Mouse (Mus musculus) hindbrain, embryonic 10.5 days (tissue): Measurements from ENCODE around the gene Ptgdr2. TPM values are rescaled to one million over a fixed set of nuclear protein-coding genes. Genes with fewer than 3 reads are reported as not detected.

Source experiments
- DNase-seq: peaks from one replicate; pipeline ENCODE4 v3.0.0-alpha.2; 2017; ENCODE audit warnings: low spot score
- H3K27ac ChIP-seq: fragments of 300-500 bp; sonication (generic); 2 replicates; pipeline ENCODE4 v1.5.1; 2016; ENCODE audit warnings: mild to moderate bottlenecking, moderate library complexity
- H3K27me3 ChIP-seq: fragments of 300-500 bp; sonication (generic); 2 replicates; pipeline ENCODE4 v1.6.1; 2016; ENCODE audit warnings: mild to moderate bottlenecking; ENCODE audit not compliant: poor library complexity, insufficient read depth, severe bottlenecking
- H3K36me3 ChIP-seq: fragments of 300-500 bp; sonication (generic); 2 replicates; pipeline ENCODE4 v1.6.1; 2016; ENCODE audit warnings: mild to moderate bottlenecking, moderate library complexity
- H3K4me1 ChIP-seq: fragments of 300-500 bp; sonication (generic); replicated peaks from 2 replicates; pipeline ENCODE4 v1.6.1; 2016; ENCODE audit warnings: mild to moderate bottlenecking
- H3K4me3 ChIP-seq: fragments of 300-500 bp; sonication (generic); 2 replicates; pipeline ENCODE4 v1.5.1; 2016; ENCODE audit warnings: mild to moderate bottlenecking, moderate library complexity
- H3K9me3 ChIP-seq: fragments of 300-500 bp; sonication (generic); 2 replicates; pipeline ENCODE4 v1.6.1; 2016; ENCODE audit warnings: mild to moderate bottlenecking, moderate library complexity
- WGBS: fragments of 180-500 bp; shearing (Covaris S2); methylation state at CpG from one replicate; pipeline ENCODE4 v1.1.7; 2016; 5-methylcytosine and 5-hydroxymethylcytosine counted together
- polyA plus RNA-seq: library from polyadenylated mRNA; unstranded; fragments of >200 nt; fragmentation: Nextera tagmentation; extraction: Ambion mirVana; gene quantifications from 2 replicates; pipeline ENCODE4 v1.2.1, GENCODE M21; 2016

Gene Ptgdr2
- not detected in 2 replicates for polyA plus RNA-seq

- H3K36me3 ChIP-seq, result peaks cover 6% of the 10 kb centered on the region
- H3K4me1 ChIP-seq, result peaks cover 23% of the 10 kb centered on the region
These were observed at the start of gene Ptgdr2 for GRCm38 (mm10) chr19:10937110-10937563. Gene Ptgdr2 (plus strand): TSS chr19:10937160.

GRCm38 (mm10) chr19:10892201-10892600 lies 44.8 kb upstream of the Ptgdr2 start:
- no peak for DNase-seq
- H3K27me3 ChIP-seq, result no peaks in the 10 kb centered on the region
- no peak overlapping the region for H3K4me3 ChIP-seq
- peaks cover 4% of the 10 kb centered on the region for H3K36me3 ChIP-seq
- 94% methylated on average over 3 of the region's 3 CpGs for WGBS
- no peak overlapping the region for H3K27ac ChIP-seq
- H3K9me3 ChIP-seq, result no peaks in the 10 kb centered on the region
- peaks cover 20% of the 10 kb centered on the region for H3K4me1 ChIP-seq

More at GRCm38 (mm10) chr19:10937110-10937563, at the start of gene Ptgdr2:
- 63% methylated on average over 5 of the region's 5 CpGs for WGBS
- Histone ChIP-seq H3K4me3 (no peak within 1 kb of the TSS), H3K27me3 (peaks cover 10% of the 10 kb centered on the region), H3K9me3 (no peaks in the 10 kb centered on the region), H3K27ac (no peak within 1 kb of the TSS)
- DNase-seq, result no peak

- H3K4me1 ChIP-seq, result peaks cover 21% of the 10 kb centered on the region
- H3K27ac ChIP-seq, result peak within 1 kb of the TSS; percentile 93
- H3K4me3 ChIP-seq, result peak within 1 kb of the TSS; percentile 79
- 0% methylated on average over 43 of the region's 43 CpGs for WGBS
- peak; percentile 99 for DNase-seq
- H3K36me3 ChIP-seq, result peaks cover 33% of the 10 kb centered on the region
- no peaks in the 10 kb centered on the region for H3K27me3 ChIP-seq
- no peaks in the 10 kb centered on the region for H3K9me3 ChIP-seq
These were observed 41.9 kb upstream of the Ptgdr2 start, which contains the start of gene Prpf19 for GRCm38 (mm10) chr19:10895016-10895528. Gene Prpf19 (plus strand): TSS chr19:10895231.

GRCm38 (mm10) chr19:10895708-10896107 lies 41.3 kb upstream of the Ptgdr2 start:
- Histone ChIP-seq H3K4me3 (peak overlapping the region; percentile 79), H3K36me3 (peaks cover 39% of the 10 kb centered on the region), H3K27ac (peak overlapping the region; percentile 93), H3K4me1 (peaks cover 21% of the 10 kb centered on the region), H3K9me3 (no peaks in the 10 kb centered on the region), H3K27me3 (no peaks in the 10 kb centered on the region)
- DNase-seq, result no peak
- WGBS, result 3% methylated on average over 16 of the region's 16 CpGs

- Histone ChIP-seq H3K36me3 (peaks cover 50% of the 10 kb centered on the region), H3K4me1 (peaks cover 21% of the 10 kb centered on the region), H3K9me3 (no peaks in the 10 kb centered on the region), H3K27ac (no peak overlapping the region), H3K27me3 (no peaks in the 10 kb centered on the region), H3K4me3 (peak overlapping the region; percentile 79)
- DNase-seq, result no peak
- WGBS, result 85% methylated on average over 7 of the region's 7 CpGs
These were observed 40.1 kb upstream of the Ptgdr2 start for GRCm38 (mm10) chr19:10896849-10897248.

GRCm38 (mm10) chr19:10897491-10897890 lies 39.5 kb upstream of the Ptgdr2 start:
- no peak overlapping the region for H3K4me3 ChIP-seq
- H3K36me3 ChIP-seq, result peaks cover 57% of the 10 kb centered on the region
- no peaks in the 10 kb centered on the region for H3K27me3 ChIP-seq
- DNase-seq, result no peak
- H3K4me1 ChIP-seq, result peaks cover 21% of the 10 kb centered on the region
- no peak overlapping the region for H3K27ac ChIP-seq
- 93% methylated on average over 8 of the region's 8 CpGs for WGBS
- H3K9me3 ChIP-seq, result no peaks in the 10 kb centered on the region

- H3K4me1 ChIP-seq, result peaks cover 16% of the 10 kb centered on the region
- WGBS, result 89% methylated on average over 6 of the region's 6 CpGs
- no peak overlapping the region for H3K4me3 ChIP-seq
- no peak overlapping the region for H3K27ac ChIP-seq
- DNase-seq, result no peak
- no peaks in the 10 kb centered on the region for H3K9me3 ChIP-seq
- H3K36me3 ChIP-seq, result peaks cover 85% of the 10 kb centered on the region
- no peaks in the 10 kb centered on the region for H3K27me3 ChIP-seq
These were observed 36.6 kb upstream of the Ptgdr2 start for GRCm38 (mm10) chr19:10900315-10900714.

- H3K4me3 ChIP-seq, result no peak overlapping the region
- 95% methylated on average over 5 of the region's 5 CpGs for WGBS
- H3K27ac ChIP-seq, result no peak overlapping the region
- peaks cover 13% of the 10 kb centered on the region for H3K4me1 ChIP-seq
- H3K36me3 ChIP-seq, result peaks cover 92% of the 10 kb centered on the region
- no peaks in the 10 kb centered on the region for H3K27me3 ChIP-seq
- no peak for DNase-seq
- no peaks in the 10 kb centered on the region for H3K9me3 ChIP-seq
These were observed 35.9 kb upstream of the Ptgdr2 start for GRCm38 (mm10) chr19:10901046-10901445.

GRCm38 (mm10) chr19:10904512-10904911 lies 32.4 kb upstream of the Ptgdr2 start:
- Histone ChIP-seq H3K4me1 (no peaks in the 10 kb centered on the region), H3K27me3 (no peaks in the 10 kb centered on the region), H3K4me3 (no peak overlapping the region), H3K36me3 (peaks cover 96% of the 10 kb centered on the region), H3K9me3 (no peaks in the 10 kb centered on the region), H3K27ac (no peak overlapping the region)
- no peak for DNase-seq
- 94% methylated on average over 5 of the region's 5 CpGs for WGBS

GRCm38 (mm10) chr19:10904927-10905727 lies 31.8 kb upstream of the Ptgdr2 start:
- no peak overlapping the region for H3K27ac ChIP-seq
- H3K4me1 ChIP-seq, result no peaks in the 10 kb centered on the region
- no peaks in the 10 kb centered on the region for H3K9me3 ChIP-seq
- H3K36me3 ChIP-seq, result peaks cover 89% of the 10 kb centered on the region
- WGBS, result 73% methylated on average over 7 of the region's 7 CpGs
- no peak for DNase-seq
- no peak overlapping the region for H3K4me3 ChIP-seq
- no peaks in the 10 kb centered on the region for H3K27me3 ChIP-seq

GRCm38 (mm10) chr19:10905728-10906000 lies 31.3 kb upstream of the Ptgdr2 start:
- H3K36me3 ChIP-seq, result peaks cover 84% of the 10 kb centered on the region
- H3K27ac ChIP-seq, result no peak overlapping the region

GRCm38 (mm10) chr19:10907891-10908290 lies 29.1 kb upstream of the Ptgdr2 start:
- Histone ChIP-seq H3K9me3 (no peaks in the 10 kb centered on the region), H3K4me3 (no peak overlapping the region), H3K27ac (no peak overlapping the region), H3K27me3 (no peaks in the 10 kb centered on the region), H3K4me1 (no peaks in the 10 kb centered on the region), H3K36me3 (peaks cover 62% of the 10 kb centered on the region)
- WGBS, result 59% methylated on average over 3 of the region's 3 CpGs
- peak; percentile 45 for DNase-seq

More at GRCm38 (mm10) chr19:10905728-10906000, 31.3 kb upstream of the Ptgdr2 start:
- 93% methylated on average over 5 of the region's 5 CpGs for WGBS
- H3K27me3 ChIP-seq, result no peaks in the 10 kb centered on the region
- H3K4me3 ChIP-seq, result no peak overlapping the region
- H3K4me1 ChIP-seq, result no peaks in the 10 kb centered on the region
- DNase-seq, result no peak
- no peaks in the 10 kb centered on the region for H3K9me3 ChIP-seq

GRCm38 (mm10) chr19:10909087-10909721 lies 27.8 kb upstream of the Ptgdr2 start:
- H3K4me1 ChIP-seq, result no peaks in the 10 kb centered on the region
- peaks cover 49% of the 10 kb centered on the region for H3K36me3 ChIP-seq
- no peak overlapping the region for H3K27ac ChIP-seq
- H3K27me3 ChIP-seq, result no peaks in the 10 kb centered on the region
- no peaks in the 10 kb centered on the region for H3K9me3 ChIP-seq
- H3K4me3 ChIP-seq, result no peak overlapping the region
- no peak for DNase-seq
- 84% methylated on average over 6 of the region's 6 CpGs for WGBS
